Mouse (Mus musculus) mesoderm, embryonic 11.5 days (tissue): ENCODE measurements at regions not wholly inside any gene's neighbourhood (a gene's known extent, or its start where the extent isn't known, plus 50 kb on each side); places are given as distances from the start of the nearest gene placed in this dataset.
A peak's percentile ranks its signal among the peaks of the same experiment; 100 is the strongest.

Experiments used
- DNase-seq: peaks from one replicate; pipeline ENCODE4 v3.0.0-alpha.2; 2012; ENCODE audit warnings: low read depth, low spot score

- no peak for DNase-seq
Observed at GRCm38 (mm10) chr8:116452806-116453205, 52.0 kb upstream of the Dynlrb2 start.

DNA sequence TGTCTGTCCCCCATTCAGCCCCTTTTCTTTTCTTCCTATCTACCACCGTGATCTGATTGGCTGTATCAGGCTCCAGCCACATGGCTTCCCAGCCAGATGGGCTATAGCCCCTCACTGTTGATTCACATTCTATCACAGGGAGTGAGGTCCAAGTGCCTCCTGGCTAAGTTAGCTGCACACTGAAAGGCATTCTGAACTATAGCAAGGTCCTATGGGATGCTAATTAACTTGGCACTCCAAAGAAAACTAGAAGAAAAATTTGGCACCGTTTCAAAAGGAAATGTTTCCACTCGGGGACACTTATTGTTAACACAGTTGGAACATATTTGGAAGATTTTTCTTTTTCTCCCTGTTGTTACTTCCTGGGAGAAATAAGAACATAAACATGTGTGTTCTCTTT, 53.4 kb upstream of the Dynlrb2 start:
- no peak for DNase-seq

GRCm38 (mm10) chr8:116447452-116447851, 57.3 kb upstream of the Dynlrb2 start:
- no peak for DNase-seq

- peak; percentile 27 for DNase-seq
Observed at GRCm38 (mm10) chr8:116442827-116443226, 61.9 kb upstream of the Dynlrb2 start.

GRCm38 (mm10) chr8:116438895-116439294, 65.9 kb upstream of the Dynlrb2 start:
- peak; percentile 83 for DNase-seq

- DNase-seq: peak; percentile 12
Observed at GRCm38 (mm10) chr8:116435268-116435980, 69.3 kb upstream of the Dynlrb2 start.

GRCm38 (mm10) chr8:116430051-116430450, 74.7 kb upstream of the Dynlrb2 start:
- DNase-seq: no peak

DNA sequence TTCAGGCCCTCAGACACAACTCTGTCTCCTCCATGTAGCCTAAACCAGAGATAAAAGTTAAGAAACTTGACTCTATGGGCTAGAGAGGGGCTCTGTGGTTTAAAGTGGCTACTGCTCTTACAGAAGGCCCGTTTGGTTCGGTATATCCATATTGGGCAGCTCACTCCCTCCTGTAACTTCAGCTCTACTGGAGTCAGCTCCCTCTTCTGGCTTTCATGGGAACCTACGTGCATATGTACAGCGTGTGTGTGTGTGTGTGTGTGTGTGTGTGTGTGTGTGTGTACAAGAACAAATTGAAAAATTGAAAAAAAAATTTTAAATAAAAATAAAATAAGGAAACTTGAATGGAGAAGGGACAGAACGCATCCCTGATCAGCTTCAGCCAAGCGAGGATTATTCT, 75.1 kb upstream of the Dynlrb2 start:
- DNase-seq: no peak

- DNase-seq: no peak
Observed at GRCm38 (mm10) chr8:116422826-116423225, 81.9 kb upstream of the Dynlrb2 start.

- DNase-seq: peak; percentile 27
Observed at GRCm38 (mm10) chr8:116412703-116413102, 92.1 kb upstream of the Dynlrb2 start.

- DNase-seq: no peak
Observed at GRCm38 (mm10) chr8:116410041-116410440, 94.7 kb upstream of the Dynlrb2 start.

DNA sequence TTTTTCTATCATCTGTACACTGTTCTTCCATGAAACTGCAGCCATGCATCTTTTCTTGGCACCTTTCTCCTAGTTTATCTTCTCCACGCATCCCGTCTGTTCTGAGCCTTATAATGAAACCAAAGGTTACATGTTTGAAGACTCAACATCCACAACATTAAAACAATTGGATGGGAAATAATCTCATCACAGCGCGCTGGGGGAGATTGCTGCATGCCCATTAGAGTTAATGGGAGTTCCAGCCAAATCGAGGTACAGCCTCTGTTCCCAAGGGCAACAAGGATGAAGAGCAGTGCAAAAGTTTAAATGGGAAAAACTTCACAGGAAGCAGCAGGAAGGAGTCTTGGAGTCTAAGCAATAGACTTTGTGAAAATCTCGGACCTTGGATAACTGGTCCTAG, 95.8 kb upstream of the Dynlrb2 start:
- no peak for DNase-seq

DNA sequence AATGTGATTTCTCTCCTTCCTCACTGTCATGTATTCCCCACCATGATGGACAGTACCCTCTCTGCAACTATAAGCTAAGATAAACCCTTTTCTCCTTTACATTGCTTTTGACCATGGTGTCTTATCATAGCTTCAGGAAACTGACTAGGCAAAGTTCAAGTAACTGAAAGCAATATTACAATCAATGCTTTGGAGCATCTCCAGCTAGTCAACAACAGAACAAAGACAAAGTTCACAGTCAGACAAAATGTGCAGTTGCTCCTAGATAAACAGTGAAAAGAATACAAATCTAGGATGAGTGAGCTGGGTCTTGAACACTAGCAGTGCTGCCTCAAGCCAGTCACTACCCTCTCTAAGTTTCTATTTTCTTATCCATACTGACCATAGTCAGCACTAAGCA, 100.2 kb upstream of the Dynlrb2 start:
- DNase-seq: no peak

- no peak for DNase-seq
Observed at GRCm38 (mm10) chr8:116403366-116403765, 101.4 kb upstream of the Dynlrb2 start.

DNA sequence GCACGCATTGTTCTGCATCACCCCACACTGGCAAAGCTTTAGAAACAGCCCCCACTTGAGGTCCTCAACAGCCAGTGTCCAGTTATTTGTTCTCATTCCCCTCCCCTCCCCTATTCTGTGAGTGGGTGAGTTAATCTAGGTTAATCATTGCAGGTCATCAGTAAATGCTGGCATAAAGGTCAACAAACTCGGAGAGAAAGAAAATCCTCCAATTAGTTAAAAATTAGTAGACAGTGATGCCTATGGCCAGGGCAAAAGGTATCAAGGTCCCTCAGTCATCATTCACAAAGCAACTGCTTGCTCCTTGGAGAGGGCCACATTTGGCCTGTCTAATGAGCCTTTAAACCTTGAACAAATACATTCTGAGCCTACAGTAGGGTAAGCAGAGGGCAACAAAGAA, 105.3 kb upstream of the Dynlrb2 start:
- DNase-seq: no peak

DNA sequence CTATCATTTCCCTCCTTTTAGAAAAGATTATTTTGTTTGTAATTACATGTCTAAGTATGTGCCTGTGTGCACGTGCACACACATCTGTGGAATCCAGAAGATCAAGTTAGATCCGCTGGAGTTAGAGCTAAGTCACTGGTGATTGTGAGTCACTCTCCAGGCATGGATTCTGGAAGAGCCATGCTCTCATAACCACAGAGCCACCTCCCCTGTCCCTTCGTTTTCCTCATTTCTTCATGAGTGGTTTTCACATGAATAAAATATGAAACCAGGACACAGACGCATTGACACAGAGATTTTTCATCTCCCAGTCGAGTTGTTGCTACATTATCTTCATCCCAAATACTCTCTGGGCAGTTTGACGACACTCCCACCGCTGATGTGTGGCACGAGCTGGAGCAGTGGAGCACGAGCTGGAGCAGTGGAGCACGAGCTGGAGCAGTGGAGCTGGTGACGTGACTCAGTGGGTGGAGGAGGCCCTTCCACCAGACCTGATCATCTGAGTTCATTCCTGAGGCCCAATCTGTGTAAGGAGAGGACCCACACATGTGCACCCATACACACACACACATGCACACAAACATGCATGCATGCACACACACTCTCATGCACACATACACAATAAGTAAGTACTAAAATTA, 106.1 kb upstream of the Dynlrb2 start:
- no peak for DNase-seq

DNA sequence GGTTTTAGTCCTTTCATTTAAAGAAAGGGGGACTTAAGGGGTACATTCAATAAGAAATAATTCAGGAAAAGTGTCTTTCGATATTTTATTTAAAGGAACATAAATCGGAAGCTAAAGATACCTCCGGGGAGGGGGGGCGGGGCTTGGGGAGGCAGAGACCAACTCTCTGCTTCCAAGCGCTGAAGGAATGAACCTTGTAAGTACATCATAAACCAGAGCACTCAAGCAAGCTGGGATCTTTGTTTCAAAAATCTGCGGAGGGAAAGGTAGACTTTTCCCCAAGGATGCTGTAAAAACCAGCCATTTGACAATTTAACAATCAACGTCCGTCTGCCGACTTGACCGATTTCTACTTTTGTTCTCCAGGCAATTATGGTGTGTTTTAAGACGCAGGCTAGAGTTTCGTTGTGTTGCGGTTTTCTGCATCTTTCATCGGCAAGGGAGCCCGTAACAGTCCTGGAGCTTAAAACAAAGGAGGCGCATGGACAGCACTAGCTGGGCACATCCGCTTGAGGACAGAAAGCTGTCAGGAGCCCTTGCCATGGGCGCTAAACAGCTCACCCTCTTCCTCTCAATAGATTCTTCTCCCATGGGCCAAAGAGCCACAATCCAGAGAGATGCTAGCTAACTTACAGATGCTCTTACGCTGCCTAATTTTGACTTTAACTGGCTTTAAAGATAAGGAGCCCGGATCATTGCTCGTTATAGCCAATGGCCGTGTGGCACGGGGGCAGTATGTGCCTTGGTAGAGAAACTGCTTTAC, 119.4 kb upstream of the Dynlrb2 start:
- DNase-seq: no peak

DNA sequence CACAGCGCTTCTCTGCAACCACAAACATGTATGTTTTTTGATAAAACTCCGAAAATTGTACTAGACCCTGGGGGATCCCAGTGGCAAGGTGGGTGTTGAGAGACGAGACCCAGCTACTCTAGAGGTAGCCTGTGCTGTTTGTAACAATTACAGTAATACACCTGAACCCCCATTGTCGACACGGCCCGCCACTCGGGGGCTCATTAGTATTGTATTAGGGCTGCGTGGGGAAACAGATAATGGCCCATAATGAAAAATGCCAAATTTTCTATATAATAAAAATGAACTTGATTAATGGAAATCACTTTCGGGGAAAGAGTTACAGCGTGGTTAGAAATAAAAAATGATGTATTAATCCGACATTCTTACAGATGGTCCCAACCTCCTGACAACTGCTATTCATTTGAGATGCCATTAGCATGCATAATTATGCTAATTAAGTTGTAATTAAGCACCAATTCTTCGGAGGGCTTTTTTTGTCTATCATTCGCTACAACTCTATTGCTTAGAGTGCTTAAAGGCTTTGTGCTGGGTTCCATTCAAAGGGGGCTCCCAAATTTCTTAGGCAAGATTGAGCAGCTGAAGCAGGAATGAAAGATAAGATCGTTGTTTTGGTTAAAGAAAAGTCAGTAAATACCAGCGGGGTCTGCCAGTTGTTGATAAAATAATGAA, 120.2 kb upstream of the Dynlrb2 start:
- no peak for DNase-seq

DNA sequence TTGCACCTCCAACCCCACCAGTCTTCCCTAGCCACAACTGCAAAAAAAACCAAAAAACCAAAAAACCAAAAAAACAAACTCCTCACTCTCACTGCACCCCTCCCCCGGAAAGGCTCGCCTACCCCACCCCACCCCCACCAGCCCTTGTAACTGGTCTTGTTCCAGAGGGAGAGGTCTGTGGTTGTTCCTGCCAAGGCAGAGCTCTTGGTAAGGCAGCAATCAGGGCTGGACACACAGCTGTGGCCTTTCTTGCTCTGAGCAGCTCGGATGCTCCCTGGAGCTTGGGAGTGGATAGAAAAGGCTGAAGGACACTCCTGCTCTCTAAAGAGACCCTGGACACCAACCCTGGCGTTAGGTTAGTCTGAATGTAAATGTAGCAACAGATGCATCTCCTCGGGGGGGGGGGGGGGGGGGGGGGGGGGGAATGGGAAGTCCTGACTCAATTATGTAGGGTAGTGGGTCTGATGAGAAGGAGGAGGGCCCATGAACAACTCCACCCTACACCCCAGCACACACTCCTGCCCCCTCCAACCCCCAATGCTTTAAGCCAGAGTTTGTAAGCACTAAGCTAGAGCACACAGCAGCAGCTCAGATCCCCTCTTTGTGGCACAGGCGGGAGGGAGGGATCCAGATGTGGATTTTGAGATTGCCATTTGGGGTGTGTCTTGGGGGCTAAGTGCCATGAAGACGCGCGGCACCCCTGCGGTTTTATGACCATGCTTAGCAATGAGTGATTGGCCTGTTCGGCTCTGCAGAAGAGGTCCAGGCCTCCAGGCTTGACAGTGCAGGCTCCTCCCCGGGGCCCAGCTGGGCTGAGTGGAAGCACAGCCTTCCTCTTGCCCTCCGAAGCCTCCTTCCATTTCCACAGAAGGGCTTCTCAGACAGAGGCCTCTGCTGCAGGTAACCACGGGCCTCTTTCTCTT, 121.0 kb upstream of the Dynlrb2 start:
- peak; percentile 79 for DNase-seq

- no peak for DNase-seq
Observed at GRCm38 (mm10) chr8:116383036-116383435, 121.7 kb upstream of the Dynlrb2 start.

- no peak for DNase-seq
Observed at GRCm38 (mm10) chr8:116380601-116381000, 124.2 kb upstream of the Dynlrb2 start.
